Mouse (Mus musculus) liver (tissue): ENCODE measurements around the gene Tm7sf2.

Experiments
- DNase-seq: peaks from one replicate; pipeline ENCODE4 v3.0.0-alpha.2; 2020; ENCODE audit warnings: mixed read lengths

The Tm7sf2 gene

DNA sequence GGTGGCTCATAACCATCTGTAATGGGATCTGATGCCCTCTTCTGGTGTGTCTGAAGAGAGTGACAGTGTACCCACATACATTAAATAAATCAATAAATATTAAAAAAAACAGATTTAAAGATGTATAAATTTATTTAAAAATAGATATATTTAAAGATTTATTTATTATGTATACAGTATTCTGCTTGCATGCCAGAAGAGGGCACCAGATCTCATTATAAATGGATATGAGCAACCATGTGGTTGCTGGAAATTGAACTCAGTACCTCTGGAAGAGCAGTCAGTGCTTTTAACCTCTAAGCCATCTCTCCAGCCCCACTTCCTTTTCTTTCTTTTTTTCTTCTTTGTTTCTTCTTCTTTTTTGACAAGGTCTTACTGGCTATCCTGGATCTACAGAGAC lies 28.2 kb downstream of the Tm7sf2 start:
- no peak for DNase-seq

DNA sequence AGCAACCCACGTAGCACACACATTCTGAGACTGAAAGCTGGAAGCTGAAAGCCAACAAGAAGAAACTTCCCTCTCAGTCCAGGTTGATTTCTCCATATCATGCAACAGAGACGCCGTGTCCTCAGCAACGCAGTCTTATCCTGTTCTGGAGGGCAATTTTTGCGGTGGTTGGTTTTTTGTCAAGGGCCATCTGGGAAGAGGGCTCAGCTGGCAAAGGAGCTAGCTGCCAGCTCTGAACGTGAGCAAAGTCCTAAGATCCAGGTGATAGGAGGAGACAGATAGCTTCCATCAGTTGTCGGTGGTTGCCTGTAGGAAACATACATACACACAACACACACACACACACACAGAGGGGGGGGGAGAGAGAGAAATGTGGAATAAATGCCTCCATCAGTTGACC lies 29.8 kb downstream of the Tm7sf2 start:
- no peak for DNase-seq

DNA sequence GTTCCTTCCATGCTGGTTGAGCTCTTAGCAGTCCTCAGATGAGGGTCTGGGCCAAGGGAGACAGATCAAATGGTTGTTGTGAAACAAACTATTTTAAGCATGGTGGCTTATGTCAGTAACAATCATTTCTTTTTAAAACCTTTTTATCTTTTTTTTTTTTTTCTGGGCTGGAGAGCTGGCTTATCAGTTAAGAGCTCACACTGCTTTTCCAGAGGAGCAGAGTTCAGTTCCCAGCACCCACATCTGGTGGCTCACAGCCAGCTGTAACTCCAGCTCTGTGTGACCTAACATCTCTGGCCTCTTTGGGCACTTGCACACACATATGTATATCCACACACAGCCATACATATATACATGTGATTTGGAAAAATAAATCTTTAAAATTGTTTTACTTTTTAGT lies 30.5 kb downstream of the Tm7sf2 start:
- no peak for DNase-seq

DNA sequence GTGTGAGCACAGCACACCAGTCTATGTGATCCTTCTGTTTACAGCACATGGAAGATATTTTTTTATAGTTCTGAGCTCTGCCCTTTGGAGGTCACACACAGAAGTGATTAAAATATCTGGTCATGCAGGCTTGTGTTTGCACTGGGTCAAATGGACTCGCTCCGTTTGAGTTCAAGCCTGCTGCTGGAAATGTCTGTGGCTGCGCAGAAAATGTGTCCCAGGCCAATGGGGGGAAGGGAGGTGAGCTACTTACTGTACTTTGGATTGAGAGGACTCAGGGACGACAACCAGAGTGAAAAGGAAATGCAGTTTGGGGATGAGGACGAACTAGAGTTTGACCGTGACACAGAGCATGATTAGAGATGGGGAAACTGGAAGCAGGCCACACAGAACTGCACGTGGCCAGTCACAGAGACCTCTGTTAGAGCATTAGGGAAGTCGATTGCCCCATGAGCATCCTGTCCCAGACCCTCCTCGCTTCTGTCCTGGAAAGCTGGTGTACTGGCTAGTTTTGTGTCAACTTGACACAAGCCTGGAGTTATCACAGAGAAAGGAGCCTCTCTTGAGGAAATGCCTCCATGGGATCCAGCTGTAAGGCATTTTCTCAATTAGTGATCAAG lies 32.1 kb downstream of the Tm7sf2 start:
- DNase-seq, result no peak

DNA sequence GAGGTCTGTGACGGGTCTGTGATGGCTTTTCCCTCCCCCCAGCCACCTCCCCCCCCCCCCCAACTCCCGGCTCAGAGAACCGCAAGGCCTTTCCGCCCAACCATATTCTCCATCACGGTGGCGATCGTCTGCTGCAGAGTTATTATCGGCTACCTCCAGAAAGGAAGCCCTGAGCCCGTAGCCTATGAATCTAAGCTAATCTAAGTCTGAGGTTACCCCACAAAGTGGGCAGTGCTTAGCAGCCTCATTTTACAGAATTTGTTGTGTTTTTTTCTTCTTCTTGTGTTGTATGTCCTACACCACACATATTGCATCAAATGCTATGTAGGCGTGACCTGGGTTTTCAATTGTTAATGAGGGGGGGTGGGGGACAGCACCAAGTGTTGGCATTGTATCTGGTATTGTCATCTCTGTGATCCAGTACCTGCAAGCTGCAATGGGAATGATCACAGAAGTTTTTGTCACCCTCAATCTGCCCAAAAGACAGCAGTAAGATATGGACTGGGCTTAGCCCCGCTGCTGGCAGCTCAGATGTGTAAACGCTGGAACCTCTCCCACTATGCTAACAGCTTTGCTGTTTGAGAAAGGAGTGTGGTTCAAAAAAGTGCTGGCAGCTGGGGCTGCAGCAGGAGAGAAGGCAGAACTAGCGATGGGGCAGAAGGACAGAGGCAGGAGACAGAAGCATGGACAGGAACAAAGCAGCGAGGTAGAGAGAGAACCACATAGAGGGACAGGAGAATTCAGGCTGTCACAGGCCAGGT lies 37.5 kb downstream of the Tm7sf2 start:
- DNase-seq, result no peak

DNA sequence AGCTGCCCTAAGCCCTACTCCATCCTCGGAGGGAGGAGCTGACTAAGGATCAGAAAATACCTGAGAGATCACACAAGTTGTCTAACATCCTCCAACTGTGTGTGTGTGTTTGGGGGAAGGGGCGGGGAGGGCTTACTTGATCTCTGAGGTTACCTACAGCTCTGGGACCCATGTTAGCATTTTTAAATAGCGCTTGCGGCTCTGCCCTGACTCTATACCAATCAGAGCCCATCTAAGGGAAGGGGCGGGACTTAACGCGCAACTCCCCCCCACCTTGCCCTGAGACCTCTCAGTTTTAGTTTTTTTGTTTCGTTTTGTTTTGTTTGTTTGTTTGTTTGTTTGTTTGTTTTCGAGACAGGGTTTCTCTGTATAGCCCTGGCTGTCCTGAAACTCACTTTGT lies 38.7 kb downstream of the Tm7sf2 start:
- no peak for DNase-seq

DNA sequence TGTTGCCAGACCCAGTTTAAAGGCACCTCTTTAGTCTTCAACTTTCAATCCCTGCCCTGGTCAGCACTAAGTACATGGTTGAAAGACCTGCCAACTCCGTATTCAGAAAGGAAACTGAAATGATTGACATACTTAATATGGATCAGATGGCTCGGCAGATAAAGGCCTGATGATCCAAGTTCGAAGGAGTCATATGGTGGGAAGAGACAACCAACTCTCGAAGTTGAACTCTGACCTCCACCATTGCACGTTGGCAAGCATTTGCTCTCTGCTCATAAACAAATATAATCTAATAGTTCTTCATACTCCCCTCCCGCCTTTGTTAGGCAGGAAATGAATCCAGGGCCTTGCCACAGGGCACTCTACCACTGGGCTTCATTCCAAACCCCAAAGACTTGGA lies 39.2 kb downstream of the Tm7sf2 start:
- no peak for DNase-seq

DNA sequence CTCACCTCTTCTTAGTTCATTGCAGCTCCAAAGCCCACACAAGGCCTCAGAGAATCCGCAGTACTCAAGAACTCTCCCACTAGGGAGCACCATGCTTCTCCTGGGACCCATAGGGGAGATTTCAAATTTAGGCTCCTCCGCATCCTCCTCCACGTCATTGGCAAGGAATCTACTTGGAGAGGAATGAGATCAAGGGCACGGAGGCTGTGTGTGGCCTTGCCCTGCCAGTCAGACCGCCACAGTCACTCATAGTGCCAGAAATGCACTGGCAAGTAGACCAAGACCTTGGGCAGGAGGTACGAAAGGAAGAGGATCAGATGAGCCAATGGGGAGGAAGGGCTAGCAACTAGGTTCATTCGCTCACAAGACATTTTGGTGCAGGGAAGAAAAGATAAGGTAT lies 44.2 kb downstream of the Tm7sf2 start:
- no peak for DNase-seq

DNA sequence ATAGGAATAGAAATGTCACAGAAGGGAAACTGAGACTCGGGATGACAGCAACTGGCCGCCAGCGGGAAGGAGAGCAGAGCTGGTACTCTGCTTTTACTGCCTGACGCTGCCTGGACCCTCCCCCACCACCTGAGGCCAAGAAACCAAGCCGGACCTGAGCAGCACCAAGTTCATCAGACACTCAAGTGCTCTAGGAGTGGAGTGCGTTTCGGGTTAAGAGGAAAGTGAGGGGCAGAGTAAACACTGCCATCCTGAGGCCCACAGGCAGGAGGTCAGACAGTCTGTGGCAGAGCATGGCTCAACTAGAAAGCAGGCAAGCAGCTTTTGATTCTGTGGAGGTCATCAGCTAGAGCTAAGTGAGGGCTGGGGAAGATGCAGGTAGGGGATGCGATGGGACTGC lies 45.1 kb downstream of the Tm7sf2 start:
- DNase-seq, result no peak

DNA sequence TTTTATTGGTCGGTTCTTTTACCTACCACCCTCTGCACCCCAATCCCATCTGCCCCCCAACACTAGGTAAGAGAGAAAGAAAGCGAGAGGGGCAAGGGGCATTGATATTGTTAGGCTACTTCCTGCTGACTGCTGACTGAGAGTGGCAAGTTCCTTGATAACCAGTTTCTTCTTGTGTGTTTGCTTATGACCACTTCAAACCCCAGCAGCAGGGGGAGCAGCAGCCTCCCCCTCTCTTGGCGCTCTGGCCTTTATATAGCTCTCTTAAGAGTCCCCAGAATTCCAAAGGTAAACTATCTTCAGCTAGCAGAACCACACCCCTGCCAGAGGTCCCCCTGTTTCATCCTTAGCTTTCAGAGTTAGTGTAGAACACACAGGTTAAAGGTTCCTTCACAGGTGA lies 47.9 kb downstream of the Tm7sf2 start:
- no peak for DNase-seq

DNA sequence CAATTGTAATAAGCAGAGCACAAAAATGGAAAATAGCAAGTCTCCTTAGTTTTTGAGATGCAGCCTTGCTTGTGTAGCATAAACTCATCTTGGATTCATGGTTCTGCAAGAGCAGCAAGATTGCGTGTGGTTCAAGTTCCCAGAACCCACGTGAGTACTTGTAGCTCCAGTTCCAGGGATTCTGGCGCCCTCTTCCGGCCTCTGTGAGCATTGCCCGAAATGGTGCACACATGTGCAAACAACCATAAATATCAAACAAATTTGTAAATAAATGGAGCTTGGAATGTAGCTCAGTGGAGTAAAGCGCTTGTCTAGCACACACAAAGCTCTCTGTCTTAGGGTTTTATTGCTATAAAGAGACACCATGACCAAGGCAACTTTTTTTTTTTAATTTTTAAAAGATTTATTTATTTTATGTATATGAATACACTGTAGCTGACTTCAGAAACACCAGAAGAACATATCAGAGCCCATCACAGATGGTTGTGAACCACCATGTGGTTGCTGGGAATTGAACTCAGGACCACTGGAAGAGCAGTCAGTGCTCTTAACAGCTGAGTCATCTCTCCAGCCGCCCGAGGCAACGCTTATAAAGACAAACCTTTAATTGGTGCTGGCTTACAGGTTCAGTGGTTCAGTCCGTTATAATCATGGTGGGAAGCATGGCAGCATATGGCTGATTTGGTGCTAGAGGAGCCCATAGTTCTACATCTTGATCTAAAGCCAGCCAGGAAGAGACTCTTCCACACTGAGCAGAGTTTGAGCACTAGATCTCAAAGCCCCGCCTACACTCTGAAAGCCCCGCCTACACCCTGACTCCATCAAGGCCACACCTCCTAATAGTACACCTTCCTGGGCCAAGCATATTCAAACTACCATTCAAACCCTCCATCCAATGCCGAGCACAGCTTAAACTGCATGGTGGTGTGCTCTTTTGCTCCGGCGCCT lies 49.8 kb downstream of the Tm7sf2 start:
- DNase-seq, result peak; percentile 94

DNA sequence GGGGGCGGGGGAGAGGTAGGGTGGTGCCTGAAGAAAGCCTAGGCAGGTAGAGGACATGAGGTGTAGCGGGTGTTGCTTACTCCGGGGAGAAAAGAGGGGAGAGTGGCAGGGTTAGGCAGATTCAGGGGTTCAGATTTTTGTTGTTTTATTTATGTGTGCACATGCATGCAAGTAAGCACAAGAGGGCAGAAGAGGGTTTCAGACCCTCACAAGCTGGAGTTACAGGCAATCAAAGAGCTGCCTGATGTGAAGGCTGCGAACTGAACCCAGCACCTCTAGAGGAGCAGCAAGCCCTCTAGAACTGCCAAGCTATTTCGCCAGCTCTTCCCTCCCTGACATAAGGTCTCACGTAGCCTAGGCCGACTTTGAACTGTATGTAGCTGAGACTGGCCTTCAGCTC lies 51.6 kb downstream of the Tm7sf2 start:
- DNase-seq, result no peak

DNA sequence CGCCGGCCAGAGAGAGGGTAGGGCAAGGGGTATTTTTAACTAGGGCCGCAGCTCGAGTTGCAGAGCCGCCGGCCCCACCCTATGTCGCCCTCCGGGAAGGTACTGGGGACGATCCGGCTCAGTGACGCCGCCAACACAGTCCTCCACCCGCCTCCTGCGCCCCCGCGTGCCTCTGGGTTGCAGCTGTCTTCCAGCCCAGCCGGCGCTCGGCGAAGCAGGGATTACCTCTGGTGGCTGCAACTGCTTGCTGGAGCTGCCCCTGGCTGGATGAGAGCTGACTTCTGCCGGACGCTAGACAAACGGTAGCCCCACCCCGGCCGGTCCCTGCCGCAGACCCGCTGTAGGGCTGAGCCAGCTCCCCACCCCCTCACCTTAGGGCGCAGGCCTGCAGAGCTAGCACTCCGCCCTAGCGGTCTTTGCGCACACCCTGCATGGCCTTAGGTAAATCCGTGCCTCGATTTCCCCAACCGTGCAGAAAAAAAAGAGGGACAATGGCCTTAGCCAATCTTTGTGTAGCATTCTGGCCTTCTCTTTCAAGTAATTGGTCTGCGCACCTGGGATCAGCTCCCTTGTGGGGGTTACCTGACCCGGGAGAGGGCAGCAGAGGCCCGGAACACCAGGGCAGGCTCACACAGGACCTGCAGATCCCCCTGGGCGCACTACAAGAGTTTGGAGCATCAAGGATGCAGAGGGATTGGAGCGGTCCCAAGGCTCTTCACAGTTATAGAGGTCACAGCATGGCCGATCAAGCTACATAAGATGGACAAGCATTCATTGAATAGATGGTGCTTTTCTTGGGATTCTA lies 52.5 kb downstream of the Tm7sf2 start, which contains the start of gene Capn1:
Capn1 (minus strand) TSS at position 387 of the 805 bp plus-strand sequence.
- peak; percentile 82 for DNase-seq

DNA sequence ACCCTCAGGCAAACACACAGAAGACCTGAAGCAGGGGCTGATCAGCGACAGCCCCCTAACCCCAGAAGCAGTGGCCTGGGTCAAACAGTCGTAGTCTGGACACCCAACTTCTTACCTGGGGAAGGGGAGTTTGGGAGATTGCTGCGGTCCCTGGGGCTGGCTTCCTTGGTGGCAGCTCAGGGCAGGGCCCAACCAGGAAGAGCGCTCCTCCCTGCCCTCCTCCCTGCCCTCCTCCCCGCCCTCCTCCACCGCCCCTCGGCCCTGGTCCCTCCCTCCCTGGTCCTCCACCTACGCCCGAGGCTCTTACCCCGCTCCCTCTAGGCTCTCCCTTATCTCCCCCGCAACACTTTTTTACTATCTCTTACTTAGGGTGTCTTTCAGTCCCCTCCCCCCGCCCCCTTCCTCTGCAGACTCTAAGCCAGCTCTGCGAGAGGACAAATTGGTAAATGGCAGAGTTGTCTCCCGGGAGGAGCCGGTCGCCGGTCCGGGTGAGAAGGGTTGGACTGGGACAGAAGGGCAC lies 53.1 kb downstream of the Tm7sf2 start:
- DNase-seq, result peak; percentile 94

DNA sequence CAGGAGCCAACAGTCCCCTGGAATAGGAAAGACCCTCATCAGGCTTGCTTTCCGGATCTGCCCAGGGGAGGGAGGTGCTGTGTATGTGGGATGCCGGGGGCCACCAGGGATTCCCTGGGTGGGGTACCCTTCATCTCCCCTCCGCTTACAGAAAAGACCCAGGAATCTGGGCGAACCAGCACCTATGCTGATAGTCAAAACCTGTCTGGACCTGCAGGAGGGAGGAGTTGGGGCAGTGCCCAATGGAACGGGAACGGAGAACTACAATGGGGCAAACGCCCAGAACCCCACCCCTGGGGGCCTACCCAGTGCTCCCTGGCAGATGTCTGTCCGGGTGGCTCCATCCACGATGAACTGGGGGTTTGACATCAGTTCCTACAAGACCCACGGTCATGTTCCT lies 54.5 kb downstream of the Tm7sf2 start:
- DNase-seq, result no peak
